Mouse (Mus musculus) midbrain, postnatal 0 days (tissue): Measurements from ENCODE around the gene Dach1. TPM values are rescaled to one million over a fixed set of nuclear protein-coding genes. Genes with fewer than 3 reads are reported as not detected.

ENCODE experiments used
- ATAC-seq: fragments of 200-750 bp; cut with Nextera tagmentation; 2 replicates; pipeline ENCODE4 v1.8.0; 2017; ENCODE audit warnings: moderate number of reproducible peaks, mild to moderate bottlenecking, moderate TSS enrichment, moderate library complexity; ENCODE audit not compliant: low FRiP score
- DNase-seq: peaks from one replicate; pipeline ENCODE4 v3.0.0-alpha.2; 2015; ENCODE audit warnings: low spot score
- H3K27ac ChIP-seq: fragments of 300-500 bp; sonication (generic); 2 replicates; pipeline ENCODE4 v1.5.1; 2014; ENCODE audit warnings: low read depth, mild to moderate bottlenecking, low read length, mixed read lengths
- H3K27me3 ChIP-seq: fragments of 300-500 bp; sonication (generic); 2 replicates; pipeline ENCODE4 v1.6.1; 2014; ENCODE audit warnings: low read length, control low read depth, mixed read lengths; ENCODE audit not compliant: insufficient read depth
- H3K36me3 ChIP-seq: fragments of 300-500 bp; sonication (generic); 2 replicates; pipeline ENCODE4 v1.6.1; 2014; ENCODE audit warnings: low read length, control low read depth, mixed read lengths; ENCODE audit not compliant: insufficient read depth
- H3K4me1 ChIP-seq: fragments of 300-500 bp; sonication (generic); 2 replicates; pipeline ENCODE4 v1.6.1; 2014; ENCODE audit warnings: mild to moderate bottlenecking, control low read depth, antibody characterized with exemption, low read length, mixed read lengths; ENCODE audit not compliant: insufficient read depth
- H3K4me2 ChIP-seq: fragments of 300-500 bp; sonication (generic); 2 replicates; pipeline ENCODE4 v1.6.1; 2014; ENCODE audit warnings: low read depth, mild to moderate bottlenecking, low read length, mixed read lengths; ENCODE audit not compliant: poor library complexity, severe bottlenecking
- H3K4me3 ChIP-seq: fragments of 300-500 bp; sonication (generic); 2 replicates; pipeline ENCODE4 v1.5.1; 2014; ENCODE audit warnings: low read depth, mild to moderate bottlenecking, low read length, moderate library complexity
- H3K9ac ChIP-seq: fragments of 300-500 bp; sonication (generic); replicated peaks from 2 replicates; pipeline ENCODE4 v1.6.1; 2014; ENCODE audit warnings: mild to moderate bottlenecking, low read length, moderate library complexity, mixed read lengths; ENCODE audit not compliant: poor library complexity, severe bottlenecking
- H3K9me3 ChIP-seq: fragments of 300-500 bp; sonication (generic); 2 replicates; pipeline ENCODE4 v1.6.1; 2016; ENCODE audit warnings: low read length, control low read depth
- CTCF ChIP-seq: IDR thresholded peaks from 2 replicates; pipeline ENCODE4 v1.5.1; 2016; ENCODE audit warnings: antibody characterized with exemption, mild to moderate bottlenecking
- WGBS: fragments of 180-500 bp; shearing (Covaris S2); extraction: QIAGEN DNeasy Blood & Tissue Kit; methylation state at CpG from one replicate; pipeline ENCODE4 v1.1.7; 2014; 5-methylcytosine and 5-hydroxymethylcytosine counted together
- polyA plus RNA-seq: library from polyadenylated mRNA; unstranded; fragments of >200 nt; fragmentation: Nextera tagmentation; extraction: Ambion mirVana; gene quantifications from 2 replicates; pipeline ENCODE4 v1.2.1, GENCODE M21; 2015
- total RNA-seq: library from RNA; depleted of rRNA; stranded (reverse); fragments of >200 nt; gene quantifications from 2 replicates; pipeline ENCODE4 v1.2.3, GENCODE M21; 2014

The Dach1 gene
- total and polyA plus RNA-seq, 2 experiments from 2014 or later: 6.4 to 14.5 TPM

DNA sequence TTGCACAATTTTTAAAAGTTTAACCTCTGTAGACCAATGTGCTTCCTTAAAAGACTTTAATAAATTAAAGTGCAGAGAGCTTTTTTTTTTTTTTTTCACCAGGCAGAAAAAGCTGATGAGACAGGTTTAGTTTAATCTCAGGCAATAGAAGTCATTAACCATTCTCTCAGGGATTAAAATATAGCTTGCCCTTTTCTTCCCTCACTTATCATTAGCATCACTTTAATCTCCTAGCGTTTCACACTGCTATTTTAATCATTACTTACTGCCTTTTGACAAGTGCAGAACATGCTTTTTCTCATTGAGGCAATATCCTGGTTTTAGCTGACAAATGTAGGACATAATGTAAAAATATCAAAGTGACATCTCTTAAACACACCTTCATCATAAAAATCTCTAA, 86.1 kb downstream of the Dach1 start:
- H3K4me3 ChIP-seq: no peak overlapping the region
- ATAC-seq: no peak
- no peak overlapping the region for H3K4me2 ChIP-seq
- no peak for TF ChIP-seq CTCF
- H3K4me1 ChIP-seq: no peaks in the 10 kb centered on the region
- no peaks in the 10 kb centered on the region for H3K27me3 ChIP-seq
- H3K36me3 ChIP-seq: no peaks in the 10 kb centered on the region
- no peak for DNase-seq
- H3K27ac ChIP-seq: no peak overlapping the region
- 20% methylated on average over 1 of the region's 1 CpGs for WGBS
- no peak overlapping the region for H3K9ac ChIP-seq
- no peaks in the 10 kb centered on the region for H3K9me3 ChIP-seq

DNA sequence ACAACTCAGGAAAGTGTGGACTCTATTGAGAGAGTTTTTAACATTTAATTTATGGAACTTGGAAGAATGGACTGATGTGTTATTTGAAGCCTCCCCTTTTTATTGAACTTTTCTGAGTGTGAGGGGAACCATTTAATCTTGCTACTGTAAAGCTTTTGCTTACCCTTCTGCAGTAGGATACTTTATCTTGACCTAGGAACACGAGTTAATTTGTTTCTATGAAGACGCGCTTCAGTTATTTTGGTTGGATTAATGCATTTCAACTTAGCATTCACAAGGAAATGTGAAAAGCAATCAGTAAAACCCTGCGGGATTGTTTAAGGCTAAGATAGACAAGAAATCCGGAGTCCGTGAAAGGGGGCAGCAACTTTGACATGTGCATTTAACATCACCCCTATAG, 89.6 kb downstream of the Dach1 start:
- H3K9me3 ChIP-seq: no peaks in the 10 kb centered on the region
- H3K4me3 ChIP-seq: no peak overlapping the region
- no peak overlapping the region for H3K9ac ChIP-seq
- no peak for DNase-seq
- H3K27ac ChIP-seq: no peak overlapping the region
- H3K4me2 ChIP-seq: no peak overlapping the region
- TF ChIP-seq CTCF: no peak
- no peaks in the 10 kb centered on the region for H3K4me1 ChIP-seq
- WGBS: 66% methylated on average over 6 of the region's 6 CpGs
- ATAC-seq: no peak
- no peaks in the 10 kb centered on the region for H3K36me3 ChIP-seq
- no peaks in the 10 kb centered on the region for H3K27me3 ChIP-seq

DNA sequence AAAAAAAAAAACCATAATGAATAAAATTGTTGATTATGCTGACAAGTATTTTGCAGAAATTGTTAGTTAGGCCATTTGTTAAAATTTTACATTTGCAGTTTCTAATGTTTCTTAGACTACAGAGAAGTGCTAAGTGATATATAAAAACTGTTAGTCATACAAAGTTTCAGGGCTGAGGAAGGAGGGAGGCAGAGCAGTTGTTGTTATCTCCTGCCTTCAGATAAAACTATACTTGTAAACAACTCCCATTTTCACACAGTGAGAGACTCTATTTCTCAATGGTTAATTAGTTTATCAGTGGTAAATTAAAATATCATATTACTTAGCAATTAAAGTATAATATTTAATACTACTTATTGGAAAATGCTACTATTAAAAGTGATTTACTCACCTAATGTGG, 91.6 kb downstream of the Dach1 start:
- no peak for DNase-seq
- H3K27ac ChIP-seq: no peak overlapping the region
- H3K36me3 ChIP-seq: no peaks in the 10 kb centered on the region
- no peaks in the 10 kb centered on the region for H3K27me3 ChIP-seq
- H3K4me2 ChIP-seq: no peak overlapping the region
- no peak overlapping the region for H3K9ac ChIP-seq
- no peaks in the 10 kb centered on the region for H3K9me3 ChIP-seq
- TF ChIP-seq CTCF: no peak
- H3K4me3 ChIP-seq: no peak overlapping the region
- H3K4me1 ChIP-seq: 0 out of 2 replicates have a peak, but pooled peaks cover under 1% of the 10 kb centered on the region
- ATAC-seq: no peak

DNA sequence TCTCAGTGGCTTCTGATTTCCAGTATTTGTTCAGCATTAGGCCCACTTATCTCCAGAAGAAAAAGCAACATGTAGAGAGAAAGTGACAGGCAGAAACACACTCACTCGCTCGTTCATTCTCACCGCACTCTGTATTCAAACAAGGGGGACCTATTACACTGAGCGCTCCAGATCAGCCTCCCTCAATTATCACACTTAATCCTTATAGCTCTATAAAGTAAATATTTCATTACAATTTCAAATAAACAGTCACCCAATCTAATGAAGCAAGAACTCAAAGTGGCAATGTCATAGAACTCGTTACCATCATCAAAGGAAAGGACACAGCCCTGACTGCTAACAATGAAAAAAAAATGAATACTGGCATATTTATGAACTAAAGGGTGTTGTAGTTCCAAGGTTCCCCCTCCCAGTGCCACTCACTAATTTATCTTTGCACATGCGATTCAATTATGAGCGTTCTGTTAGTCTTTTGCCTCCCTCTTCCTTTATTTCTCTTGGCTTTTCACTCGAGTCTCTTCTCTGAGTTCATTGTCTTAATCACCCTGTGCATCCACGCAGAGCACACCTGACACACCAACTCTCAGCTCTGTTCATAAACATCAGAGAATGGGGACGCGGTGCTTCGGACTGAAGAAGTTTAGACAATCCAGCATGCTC, 96.0 kb downstream of the Dach1 start:
- Histone ChIP-seq H3K4me1 (0 out of 2 replicates have a peak, but pooled peaks cover 4% of the 10 kb centered on the region), H3K27me3 (no peaks in the 10 kb centered on the region), H3K9ac (no peak overlapping the region; the same call in 1 of the 2 replicates), H3K4me2 (peak overlapping the region; percentile 43), H3K27ac (no peak overlapping the region), H3K4me3 (peak overlapping the region; percentile 30), H3K36me3 (no peaks in the 10 kb centered on the region), H3K9me3 (no peaks in the 10 kb centered on the region)
- WGBS: 21% methylated on average over 12 of the region's 12 CpGs
- ATAC-seq (peak; percentile 59; the same call in 1 of the 2 replicates), DNase-seq (no peak)
- no peak for TF ChIP-seq CTCF

GRCm38 (mm10) chr14:98072647-98073420, 96.7 kb downstream of the Dach1 start:
- WGBS: 16% methylated on average over 11 of the region's 11 CpGs
- Histone ChIP-seq H3K4me2 (peak overlapping the region; percentile 43), H3K9ac (no peak overlapping the region; the same call in 1 of the 2 replicates), H3K9me3 (no peaks in the 10 kb centered on the region), H3K27me3 (no peaks in the 10 kb centered on the region), H3K27ac (no peak overlapping the region), H3K4me1 (0 out of 2 replicates have a peak, but pooled peaks cover 4% of the 10 kb centered on the region), H3K4me3 (peak overlapping the region; percentile 30), H3K36me3 (no peaks in the 10 kb centered on the region)
- peak; percentile 36 for DNase-seq
- ATAC-seq: peak; percentile 57; the same call in 1 of the 2 replicates
- no peak for TF ChIP-seq CTCF

GRCm38 (mm10) chr14:98071877-98072276, 97.7 kb downstream of the Dach1 start:
- Histone ChIP-seq H3K4me2 (no peak overlapping the region), H3K9ac (no peak overlapping the region), H3K27me3 (no peaks in the 10 kb centered on the region), H3K4me3 (no peak overlapping the region), H3K36me3 (no peaks in the 10 kb centered on the region), H3K4me1 (0 out of 2 replicates have a peak, but pooled peaks cover 4% of the 10 kb centered on the region), H3K27ac (no peak overlapping the region), H3K9me3 (no peaks in the 10 kb centered on the region)
- no peak for TF ChIP-seq CTCF
- WGBS: 22% methylated on average over 4 of the region's 4 CpGs
- DNase-seq (peak; percentile 17), ATAC-seq (no peak)
